Comparison of ENCODE assay signal across 8 mouse cellular contexts in genomic region chr2:26910994-26911765, GRCm38 (mm10). TPM values are rescaled to one million over a fixed set of nuclear protein-coding genes. Genes with fewer than 3 reads are reported as not detected.
A peak's percentile ranks its signal among the peaks of the same experiment; 100 is the strongest.
DNase-seq lines count a peak whose midpoint lies in the region; ATAC-seq lines count a peak whose summit lies in the region.

No protein-coding gene starts in this region.

- peak overlapping the region; percentile 91 for H3K9ac ChIP-seq in embryonic facial prominence, embryonic 15.5 days
- peak overlapping the region; percentile 95 for H3K9ac ChIP-seq in hindbrain, embryonic 15.5 days
- peak overlapping the region; percentile 85 for H3K9ac ChIP-seq in liver, embryonic 16.5 days (ENCODE audit: low read depth, low read length)
- peak overlapping the region; percentile 98 for H3K9ac ChIP-seq in neural tube, embryonic 15.5 days (replicated peaks)

- no peaks in the 10 kb centered on the region for H3K27me3 ChIP-seq in embryonic facial prominence, embryonic 15.5 days
- no peaks in the 10 kb centered on the region for H3K27me3 ChIP-seq in hindbrain, embryonic 15.5 days
- no peaks in the 10 kb centered on the region for H3K27me3 ChIP-seq in liver, embryonic 16.5 days (ENCODE audit: control insufficient read depth, insufficient read depth, low read depth, low read length)
- H3K27me3 ChIP-seq in neural tube, embryonic 15.5 days (replicated peaks): no peaks in the 10 kb centered on the region

- 1% methylated on average over 37 of the region's 37 CpGs for WGBS in embryonic facial prominence, embryonic 15.5 days
- WGBS in hindbrain, embryonic 15.5 days: under 1% methylated on average over 37 of the region's 37 CpGs
- under 1% methylated on average over 37 of the region's 37 CpGs for WGBS in liver, embryonic 16.5 days (ENCODE audit: insufficient replicate concordance)
- 1% methylated on average over 37 of the region's 37 CpGs for WGBS in neural tube, embryonic 15.5 days

- peaks cover 45% of the 10 kb centered on the region for H3K36me3 ChIP-seq in embryonic facial prominence, embryonic 15.5 days
- H3K36me3 ChIP-seq in hindbrain, embryonic 15.5 days: peaks cover 48% of the 10 kb centered on the region
- peaks cover 41% of the 10 kb centered on the region for H3K36me3 ChIP-seq in liver, embryonic 16.5 days (ENCODE audit: control insufficient read depth, insufficient read depth)
- H3K36me3 ChIP-seq in neural tube, embryonic 15.5 days: peaks cover 51% of the 10 kb centered on the region

- DNase-seq in layer of hippocampus, adult 11-12 months (ENCODE audit: low spot score): peak; percentile 67
- DNase-seq in layer of hippocampus, adult 9-10 months (ENCODE audit: low spot score): no peak
- DNase-seq in ZHBTc4 (ENCODE audit: low read depth, low spot score): peak; percentile 82

- H3K4me3 ChIP-seq in embryonic facial prominence, embryonic 15.5 days (replicated peaks): peak overlapping the region; percentile 61
- peak overlapping the region; percentile 84 for H3K4me3 ChIP-seq in hindbrain, embryonic 15.5 days
- H3K4me3 ChIP-seq in liver, embryonic 16.5 days (ENCODE audit: low read depth, low read length): peak overlapping the region; percentile 69
- peak overlapping the region; percentile 91 for H3K4me3 ChIP-seq in neural tube, embryonic 15.5 days (replicated peaks)

- peaks cover 59% of the 10 kb centered on the region for H3K4me1 ChIP-seq in embryonic facial prominence, embryonic 15.5 days
- H3K4me1 ChIP-seq in hindbrain, embryonic 15.5 days (replicated peaks): peaks cover 56% of the 10 kb centered on the region
- H3K4me1 ChIP-seq in liver, embryonic 16.5 days (ENCODE audit: control insufficient read depth, low read depth, low read length): peaks cover 39% of the 10 kb centered on the region
- peaks cover 59% of the 10 kb centered on the region for H3K4me1 ChIP-seq in neural tube, embryonic 15.5 days

- peak overlapping the region; percentile 93 for H3K27ac ChIP-seq in embryonic facial prominence, embryonic 15.5 days (replicated peaks)
- H3K27ac ChIP-seq in hindbrain, embryonic 15.5 days (replicated peaks): peak overlapping the region; percentile 93
- H3K27ac ChIP-seq in liver, embryonic 16.5 days (ENCODE audit: low read length): peak overlapping the region; percentile 73
- H3K27ac ChIP-seq in neural tube, embryonic 15.5 days (replicated peaks): peak overlapping the region; percentile 93

- no peaks in the 10 kb centered on the region for H3K9me3 ChIP-seq in embryonic facial prominence, embryonic 15.5 days (replicated peaks)
- H3K9me3 ChIP-seq in hindbrain, embryonic 15.5 days: no peaks in the 10 kb centered on the region
- H3K9me3 ChIP-seq in liver, embryonic 16.5 days (replicated peaks; ENCODE audit: control insufficient read depth, low read length): no peaks in the 10 kb centered on the region
- H3K9me3 ChIP-seq in neural tube, embryonic 15.5 days (replicated peaks): no peaks in the 10 kb centered on the region

- peak overlapping the region; percentile 91 for H3K4me2 ChIP-seq in embryonic facial prominence, embryonic 15.5 days (replicated peaks)
- H3K4me2 ChIP-seq in hindbrain, embryonic 15.5 days: peak overlapping the region; percentile 89
- peak overlapping the region; percentile 74 for H3K4me2 ChIP-seq in liver, embryonic 16.5 days (ENCODE audit: low read depth, low read length)
- H3K4me2 ChIP-seq in neural tube, embryonic 15.5 days: peak overlapping the region; percentile 98

- 0 out of 2 replicates have a peak, but pooled peaks have one; percentile 30 for ATAC-seq in embryonic facial prominence, embryonic 15.5 days (ENCODE audit: insufficient number of reproducible peaks, low FRiP score, low TSS enrichment, low read depth)
- ATAC-seq in hindbrain, embryonic 15.5 days (ENCODE audit: low FRiP score, low read depth): peak; percentile 31
- peak; percentile 22 for ATAC-seq in liver, embryonic 16.5 days (ENCODE audit: low read depth)
- ATAC-seq in neural tube, embryonic 15.5 days (ENCODE audit: low FRiP score): peak; percentile 63
- ATAC-seq in monocyte, adult 5-6 weeks (replicated peaks; ENCODE audit: insufficient number of reproducible peaks, low FRiP score, low TSS enrichment, poor library complexity, severe bottlenecking): no peak

RNA-seq across cellular contexts. Expression of gene Rpl7a, which starts 0.6 kb away (rescaled TPM):
- 584 and 598 TPM in 2 replicates for polyA plus RNA-seq in embryonic facial prominence, embryonic 15.5 days (2015; fragmentation: Nextera tagmentation; extraction: Ambion mirVana)
- 390 and 399 TPM in 2 replicates for polyA plus RNA-seq in hindbrain, embryonic 15.5 days (2015; fragmentation: Nextera tagmentation; extraction: Ambion mirVana)
- polyA plus RNA-seq in liver, embryonic 16.5 days (2015; fragmentation: Nextera tagmentation; extraction: Ambion mirVana): 297 and 333 TPM in 2 replicates
- 385 and 446 TPM in 2 replicates for polyA plus RNA-seq in neural tube, embryonic 15.5 days (2015; fragmentation: Nextera tagmentation; extraction: Ambion mirVana)
- 929 to 1,174 TPM (median 1,019 TPM) in 3 replicates for total RNA-seq in monocyte, adult 5-6 weeks (2017)

RNA-seq across cellular contexts. Expression of gene Med22, which starts 0.7 kb away (rescaled TPM):
- 52.4 and 56.4 TPM in 2 replicates for polyA plus RNA-seq in embryonic facial prominence, embryonic 15.5 days (2015; fragmentation: Nextera tagmentation; extraction: Ambion mirVana)
- polyA plus RNA-seq in hindbrain, embryonic 15.5 days (2015; fragmentation: Nextera tagmentation; extraction: Ambion mirVana): 126 TPM in 2 replicates
- 19.5 and 20.8 TPM in 2 replicates for polyA plus RNA-seq in liver, embryonic 16.5 days (2015; fragmentation: Nextera tagmentation; extraction: Ambion mirVana)
- 95.7 and 108 TPM in 2 replicates for polyA plus RNA-seq in neural tube, embryonic 15.5 days (2015; fragmentation: Nextera tagmentation; extraction: Ambion mirVana)
- total RNA-seq in monocyte, adult 5-6 weeks (2017): 9.1 to 14.0 TPM (median 13.6 TPM) in 3 replicates

RNA-seq across cellular contexts. Expression of gene Surf2, which starts 5.0 kb away (rescaled TPM):
- 38.2 TPM in 2 replicates for polyA plus RNA-seq in embryonic facial prominence, embryonic 15.5 days (2015; fragmentation: Nextera tagmentation; extraction: Ambion mirVana)
- 56.9 and 57.2 TPM in 2 replicates for polyA plus RNA-seq in hindbrain, embryonic 15.5 days (2015; fragmentation: Nextera tagmentation; extraction: Ambion mirVana)
- polyA plus RNA-seq in liver, embryonic 16.5 days (2015; fragmentation: Nextera tagmentation; extraction: Ambion mirVana): 17.4 and 17.9 TPM in 2 replicates
- polyA plus RNA-seq in neural tube, embryonic 15.5 days (2015; fragmentation: Nextera tagmentation; extraction: Ambion mirVana): 56.6 and 58.4 TPM in 2 replicates
- 42.5 to 69.7 TPM (median 48.7 TPM) in 3 replicates for total RNA-seq in monocyte, adult 5-6 weeks (2017)

RNA-seq across cellular contexts. Expression of gene Surf1, which starts 5.2 kb away (rescaled TPM):
- 58.4 and 60.4 TPM in 2 replicates for polyA plus RNA-seq in embryonic facial prominence, embryonic 15.5 days (2015; fragmentation: Nextera tagmentation; extraction: Ambion mirVana)
- polyA plus RNA-seq in hindbrain, embryonic 15.5 days (2015; fragmentation: Nextera tagmentation; extraction: Ambion mirVana): 84.8 and 87.1 TPM in 2 replicates
- polyA plus RNA-seq in liver, embryonic 16.5 days (2015; fragmentation: Nextera tagmentation; extraction: Ambion mirVana): 31.5 and 32.4 TPM in 2 replicates
- 89.2 and 97.5 TPM in 2 replicates for polyA plus RNA-seq in neural tube, embryonic 15.5 days (2015; fragmentation: Nextera tagmentation; extraction: Ambion mirVana)
- 60.1 to 86.2 TPM (median 60.4 TPM) in 3 replicates for total RNA-seq in monocyte, adult 5-6 weeks (2017)

RNA-seq across cellular contexts. Expression of gene Surf6, which starts 8.5 kb away (rescaled TPM):
- 28.4 and 28.8 TPM in 2 replicates for polyA plus RNA-seq in embryonic facial prominence, embryonic 15.5 days (2015; fragmentation: Nextera tagmentation; extraction: Ambion mirVana)
- polyA plus RNA-seq in hindbrain, embryonic 15.5 days (2015; fragmentation: Nextera tagmentation; extraction: Ambion mirVana): 28.9 and 31.2 TPM in 2 replicates
- polyA plus RNA-seq in liver, embryonic 16.5 days (2015; fragmentation: Nextera tagmentation; extraction: Ambion mirVana): 8.7 and 9.4 TPM in 2 replicates
- 29.4 and 32.2 TPM in 2 replicates for polyA plus RNA-seq in neural tube, embryonic 15.5 days (2015; fragmentation: Nextera tagmentation; extraction: Ambion mirVana)
- total RNA-seq in monocyte, adult 5-6 weeks (2017): 40.7 to 45.0 TPM (median 41.6 TPM) in 3 replicates
